Mouse (Mus musculus) limb, embryonic 13.5 days (tissue): ENCODE measurements around the gene Man1a2. TPM values are rescaled to one million over a fixed set of nuclear protein-coding genes. Genes with fewer than 3 reads are reported as not detected.

Experiments
- ATAC-seq: fragments of 200-750 bp; cut with Nextera tagmentation; 2 replicates; pipeline ENCODE4 v1.8.0; 2017; ENCODE audit warnings: low read depth, moderate number of reproducible peaks, moderate TSS enrichment; ENCODE audit not compliant: low FRiP score
- H3K27ac ChIP-seq: fragments of 300-500 bp; sonication (generic); 2 replicates; pipeline ENCODE4 v1.5.1; 2015; ENCODE audit warnings: inconsistent platforms, mild to moderate bottlenecking, moderate library complexity
- H3K27me3 ChIP-seq: fragments of 300-500 bp; sonication (generic); 2 replicates; pipeline ENCODE4 v1.6.1; 2015; ENCODE audit warnings: mild to moderate bottlenecking, inconsistent platforms
- H3K36me3 ChIP-seq: fragments of 300-500 bp; sonication (generic); 2 replicates; pipeline ENCODE4 v1.6.1; 2015; ENCODE audit warnings: inconsistent platforms, mild to moderate bottlenecking, moderate library complexity
- H3K4me1 ChIP-seq: fragments of 300-500 bp; sonication (generic); 2 replicates; pipeline ENCODE4 v1.6.1; 2015; ENCODE audit warnings: inconsistent platforms
- H3K4me2 ChIP-seq: fragments of 300-500 bp; sonication (generic); replicated peaks from 2 replicates; pipeline ENCODE4 v1.6.1; 2015; ENCODE audit warnings: inconsistent platforms, mild to moderate bottlenecking, moderate library complexity
- H3K4me3 ChIP-seq: fragments of 300-500 bp; sonication (generic); 2 replicates; pipeline ENCODE4 v1.5.1; 2015; ENCODE audit warnings: moderate library complexity, mild to moderate bottlenecking, inconsistent platforms
- H3K9ac ChIP-seq: fragments of 300-500 bp; sonication (generic); 2 replicates; pipeline ENCODE4 v1.6.1; 2015; ENCODE audit warnings: mild to moderate bottlenecking, inconsistent platforms
- H3K9me3 ChIP-seq: fragments of 300-500 bp; sonication (generic); 2 replicates; pipeline ENCODE4 v1.6.1; 2016; ENCODE audit warnings: inconsistent platforms
- WGBS: fragments of 180-500 bp; shearing (Covaris S2); methylation state at CpG from one replicate; pipeline ENCODE4 v1.1.7; 2015; 5-methylcytosine and 5-hydroxymethylcytosine counted together
- polyA plus RNA-seq: library from polyadenylated mRNA; unstranded; fragments of >200 nt; fragmentation: Nextera tagmentation; extraction: Ambion mirVana; gene quantifications from 2 replicates; pipeline ENCODE4 v1.2.1, GENCODE M21; 2015

Man1a2 gene
- polyA plus RNA-seq, 1 experiment from 2014 or later: 70.0 TPM

DNA sequence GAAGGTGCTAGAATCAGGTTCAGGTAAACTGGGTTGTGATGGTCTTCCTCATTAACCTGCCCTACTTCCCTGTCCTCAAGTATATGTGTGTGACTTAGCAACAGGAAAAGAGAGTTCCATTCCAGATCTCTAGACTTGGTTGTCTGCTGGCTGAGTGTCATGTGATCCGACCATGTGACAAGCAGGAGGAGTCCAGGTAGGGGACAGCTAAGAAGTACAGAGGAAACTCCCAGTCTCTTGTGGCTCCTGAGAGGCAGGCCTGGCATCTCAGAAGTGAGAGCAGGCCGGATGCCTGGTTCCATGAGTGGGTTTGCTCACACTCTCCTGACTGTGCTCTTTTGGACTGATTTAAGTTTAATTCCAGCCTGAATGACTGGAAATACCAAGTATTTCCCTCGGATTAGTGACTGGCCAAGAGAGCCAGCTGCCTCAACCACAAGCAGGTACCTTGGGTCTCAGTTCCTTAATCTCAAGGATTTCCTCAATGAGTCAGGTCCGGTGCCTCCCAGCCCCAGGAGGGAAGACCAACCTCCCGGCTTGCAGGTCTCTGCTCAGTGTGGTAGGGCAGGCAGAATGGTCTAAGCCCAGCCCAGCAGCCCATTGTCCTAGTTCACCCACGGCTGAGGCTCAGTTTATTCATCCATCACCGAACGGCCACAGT is 170.1 kb downstream of the Man1a2 start:
- Histone ChIP-seq H3K9ac (no peak overlapping the region), H3K4me2 (no peak overlapping the region), H3K9me3 (no peaks in the 10 kb centered on the region), H3K4me3 (no peak overlapping the region), H3K4me1 (no peaks in the 10 kb centered on the region), H3K27ac (no peak overlapping the region), H3K36me3 (no peaks in the 10 kb centered on the region), H3K27me3 (no peaks in the 10 kb centered on the region)
- no peak for ATAC-seq
- 81% methylated on average over 8 of the region's 8 CpGs for WGBS

Other genes starting within 250 kb of the Man1a2 start
- gene Tent5c, start 196.2 kb downstream of the Man1a2 start, polyA plus RNA-seq: 5.8 and 6.7 TPM in 2 replicates
- gene Vtcn1, start 140.0 kb upstream of the Man1a2 start, polyA plus RNA-seq: 0.06 and 0.11 TPM in 2 replicates
- 6.9 and 7.3 TPM in 2 replicates for gene Trim45, start 236.7 kb upstream of the Man1a2 start, polyA plus RNA-seq